Mouse (Mus musculus): ENCODE measurements around the gene Amh.

Gene Amh

GRCm38 (mm10) chr10:80856908-80857307 lies 51.9 kb downstream of the Amh start:
- no peak for DNase-seq (ENCODE audit: inconsistent ontology term)

All from Muller cell, postnatal 12 days (primary cell).